Mouse (Mus musculus) adrenal gland (tissue): Measurements from ENCODE around the gene Car9.
"Not testable (repeated sequence)": the region's sequence is repeated elsewhere in the genome, so short reads cannot be mapped to it uniquely, and the experiment has no call there.

Experiments used
- intact Hi-C: fragments of 180-260 bp; cut with DNase I; formaldehyde crosslinking; loops from one replicate; pipeline ENCODE4 v1.15.1; 2025
- long read RNA-seq, 2 experiments: library from polyadenylated mRNA; unstranded; transcript quantifications; one replicate each; pipeline ENCODE4 v2.0.0; 2020; ENCODE audit warnings: borderline replicate concordance in 1 of 2; ENCODE audit not compliant: insufficient replicate concordance in 1 of 2

Car9 gene
- long read RNA-seq, experiment 1, partial matches to known transcripts, result 1 of 1 reads
- long read RNA-seq, experiment 1, other reads (novel, unspliced or antisense), result 0 of 1 reads
- long read RNA-seq, experiment 2, result 0 reads

GRCm38 (mm10) chr4:43506536-43507185 lies at the start of gene Car9:
TSS of gene Car9 (plus strand) at chr4:43506966.
- intact Hi-C loops, result no loop called here

GRCm38 (mm10) chr4:43457124-43457523 lies 49.6 kb upstream of the Car9 start:
- intact Hi-C loops, result no loop called here

DNA sequence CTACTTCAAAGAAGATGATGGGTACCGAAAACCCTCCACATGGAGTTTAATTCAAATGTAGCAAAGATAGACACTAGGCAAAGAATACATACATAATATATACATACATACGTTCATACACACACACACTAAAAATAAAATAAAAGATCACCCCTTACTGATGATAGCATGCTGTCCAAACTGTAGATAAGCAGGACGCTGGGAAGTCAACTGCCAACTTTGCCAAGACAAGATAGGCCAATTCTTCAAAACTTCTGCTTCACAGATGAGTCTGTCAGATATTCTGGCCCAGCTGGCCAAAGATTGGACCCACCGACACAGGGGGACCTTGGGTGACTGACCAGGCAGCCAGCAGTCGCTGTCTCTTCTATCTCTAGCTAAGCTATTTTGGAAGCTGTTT lies 43.7 kb upstream of the Car9 start:
- intact Hi-C loops, result no loop called here

GRCm38 (mm10) chr4:43465935-43466334 lies 40.8 kb upstream of the Car9 start:
- intact Hi-C loops, result no loop called here

DNA sequence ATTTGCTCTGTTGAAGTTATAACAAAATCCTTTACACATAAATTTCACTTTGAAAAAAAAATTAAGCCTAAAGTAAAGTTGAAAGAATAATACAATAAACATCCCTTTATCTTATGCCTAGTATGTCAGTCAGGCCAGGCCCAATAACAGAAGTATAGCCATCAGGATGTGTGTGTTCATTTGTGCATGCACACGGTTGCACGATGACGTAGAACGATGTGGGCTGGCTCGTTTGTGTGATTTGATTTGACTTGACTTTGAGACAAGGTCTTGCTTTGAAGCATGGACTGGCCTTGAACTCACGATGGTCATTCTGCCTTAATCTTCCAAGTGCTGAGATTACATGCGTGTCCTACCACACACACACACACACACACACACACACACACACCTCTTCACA lies 39.9 kb upstream of the Car9 start:
- intact Hi-C loops, result no loop called here

GRCm38 (mm10) chr4:43470301-43470700 lies 36.5 kb upstream of the Car9 start:
- intact Hi-C loops, result no loop called here

- intact Hi-C loops, result no loop called here
Measured at GRCm38 (mm10) chr4:43473636-43474035, 33.1 kb upstream of the Car9 start.

- intact Hi-C loops, result no loop called here
Measured at GRCm38 (mm10) chr4:43476604-43477003, 30.2 kb upstream of the Car9 start.

GRCm38 (mm10) chr4:43477857-43478533 lies 28.8 kb upstream of the Car9 start:
- intact Hi-C loops, result loop anchor here (2.0 kb wide), 1 partner anchor 35 kb away; no protein-coding TSS in a partner anchor

- intact Hi-C loops, result loop anchor here (2.0 kb wide), 1 partner anchor 36 kb away; no protein-coding TSS in a partner anchor
Measured at GRCm38 (mm10) chr4:43478534-43478858, 28.3 kb upstream of the Car9 start.

GRCm38 (mm10) chr4:43478906-43479832 lies 27.6 kb upstream of the Car9 start:
- intact Hi-C loops, result loop anchor here (2.0 kb wide), 1 partner anchor 36 kb away; no protein-coding TSS in a partner anchor

- intact Hi-C loops, result no loop called here
Measured at GRCm38 (mm10) chr4:43480985-43481384, 25.8 kb upstream of the Car9 start.

DNA sequence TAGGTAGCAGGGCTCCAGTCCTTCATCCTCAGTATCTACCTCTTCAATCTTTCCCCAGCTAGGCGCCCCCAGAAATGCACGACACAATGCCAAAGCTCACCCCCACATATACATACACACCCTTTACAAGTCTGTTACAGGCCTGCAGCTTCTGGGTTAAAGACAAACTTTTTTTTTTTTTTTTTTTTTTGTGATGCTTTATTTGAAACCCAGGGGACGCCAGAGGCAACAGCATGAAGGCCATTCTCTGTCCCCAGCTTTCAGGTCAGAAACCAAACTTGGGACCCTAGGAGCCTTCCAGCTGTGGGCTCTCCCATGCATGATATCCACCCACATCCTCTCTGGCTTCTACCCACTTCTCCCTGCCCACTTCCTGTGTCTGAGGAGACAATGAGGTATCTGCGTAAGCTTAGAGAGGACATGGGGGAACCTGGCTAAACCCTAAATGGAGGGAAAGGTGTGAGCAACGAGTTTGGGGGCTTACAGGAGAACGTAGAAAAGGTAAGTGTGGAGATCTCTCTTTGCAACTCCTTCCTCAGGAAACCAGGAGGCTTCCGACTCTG lies 24.8 kb upstream of the Car9 start:
- intact Hi-C loops, result no loop called here

GRCm38 (mm10) chr4:43482591-43482990 lies 24.2 kb upstream of the Car9 start:
- intact Hi-C loops, result no loop called here

GRCm38 (mm10) chr4:43483535-43484091 lies 23.2 kb upstream of the Car9 start, which contains the start of gene Sit1:
TSS of gene Sit1 (minus strand) at chr4:43483734.
- intact Hi-C loops, result no loop called here

GRCm38 (mm10) chr4:43485666-43486065 lies 21.1 kb upstream of the Car9 start:
- intact Hi-C loops, result not testable (repeated sequence)

- intact Hi-C loops, result no loop called here
Measured at GRCm38 (mm10) chr4:43489611-43490010, 17.2 kb upstream of the Car9 start.

DNA sequence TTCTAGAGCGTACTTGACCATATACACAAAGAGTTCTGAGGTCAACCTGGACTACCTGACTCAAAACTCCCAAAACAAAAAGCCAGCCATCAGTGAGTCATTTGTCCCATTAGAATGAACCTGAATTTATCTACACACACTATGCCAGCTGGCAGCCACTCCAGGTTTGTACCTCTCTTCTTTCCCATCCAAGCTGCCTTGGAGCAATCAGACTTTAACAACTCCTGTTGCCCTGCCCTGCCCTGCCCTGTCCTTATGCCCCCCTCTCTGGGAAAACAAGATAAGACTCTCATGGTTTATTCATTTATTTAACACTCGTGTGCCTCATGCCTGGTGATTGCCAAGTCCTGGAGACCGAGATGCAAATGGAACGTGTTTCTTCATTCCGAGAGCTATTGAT lies 16.0 kb upstream of the Car9 start:
- intact Hi-C loops, result no loop called here

GRCm38 (mm10) chr4:43492101-43492820 lies 14.5 kb upstream of the Car9 start:
- intact Hi-C loops, result no loop called here

DNA sequence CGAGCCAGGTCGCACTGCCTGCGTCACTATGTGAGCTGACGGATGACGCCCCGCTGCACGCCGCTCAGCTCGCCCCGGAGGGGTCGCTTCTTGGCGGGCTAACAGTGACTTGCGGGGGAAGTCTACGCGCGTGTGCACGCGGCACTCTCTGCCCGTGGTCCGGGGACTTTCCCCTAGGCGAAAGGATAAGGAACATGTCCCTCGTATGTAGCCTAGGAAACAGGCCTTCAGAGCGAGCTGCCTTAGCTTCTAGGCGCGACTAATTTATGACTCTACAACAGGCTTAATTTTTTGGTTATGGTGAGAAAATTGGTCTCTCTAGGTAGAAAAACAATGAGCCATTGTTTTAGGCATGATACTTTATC lies 14.0 kb upstream of the Car9 start, which contains the start of gene Ccdc107:
Ccdc107 (plus strand) TSS at position 80 of the 365 bp plus-strand sequence.
- intact Hi-C loops, result no loop called here
